20 mouse cellular contexts compared by ENCODE assay signal in the genomic region with DNA sequence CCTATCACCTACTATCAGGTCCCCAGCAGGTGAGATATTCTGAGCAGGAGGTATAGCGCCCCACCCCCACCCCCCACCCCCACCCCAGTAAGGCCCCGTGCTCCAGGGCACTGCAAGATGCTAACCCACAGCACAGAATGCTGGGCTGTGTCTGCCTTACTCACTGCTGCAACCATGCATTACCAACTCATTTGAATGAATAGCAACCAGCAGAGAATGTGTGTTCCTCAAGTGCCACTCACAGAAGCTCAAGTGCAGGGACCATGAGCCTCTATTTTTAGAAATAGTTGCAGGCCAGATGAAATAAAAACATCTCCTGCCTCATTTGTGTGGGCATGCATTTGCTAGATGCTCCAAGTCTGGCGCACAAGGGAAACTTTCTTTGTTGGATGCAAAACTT. TPM values are rescaled to one million over a fixed set of nuclear protein-coding genes. Genes with fewer than 3 reads are reported as not detected.
A peak's percentile ranks its signal among the peaks of the same experiment; 100 is the strongest.
DNase-seq lines count a peak whose midpoint lies in the region; ATAC-seq and TF ChIP-seq lines count a peak whose summit lies in the region.
"Had no signal": no experiment of that assay in that cellular context is flagged by ENCODE, and none has a peak within 500 bp of the region (broad histone marks: within the 10 kb centered on the region; RNA-seq: fewer than 3 reads in every experiment).

No protein-coding gene starts in this region.

- H3K27me3 ChIP-seq in heart, embryonic 13.5 days (replicated peaks), result no peaks in the 10 kb centered on the region
- no peaks in the 10 kb centered on the region for H3K27me3 ChIP-seq in heart, postnatal 0 days (ENCODE audit: control insufficient read depth, insufficient read depth, low read length)
- H3K27me3 ChIP-seq in limb, embryonic 12.5 days, result no peaks in the 10 kb centered on the region

- no peaks in the 10 kb centered on the region for H3K9me3 ChIP-seq in heart, embryonic 13.5 days
- no peaks in the 10 kb centered on the region for H3K9me3 ChIP-seq in heart, postnatal 0 days (replicated peaks; ENCODE audit: control insufficient read depth, low read length)
- H3K9me3 ChIP-seq in limb, embryonic 12.5 days, result no peaks in the 10 kb centered on the region
- H3K9me3 ChIP-seq: embryonic facial prominence, embryonic 10.5 days; G1E had no signal

- WGBS in heart, embryonic 13.5 days, result 25% methylated on average over 3 of the region's 3 CpGs
- WGBS in heart, postnatal 0 days, result 19% methylated on average over 3 of the region's 3 CpGs
- WGBS in limb, embryonic 12.5 days, result 56% methylated on average over 3 of the region's 3 CpGs

- H3K4me1 ChIP-seq in heart, embryonic 13.5 days, result peaks cover 27% of the 10 kb centered on the region
- H3K4me1 ChIP-seq in heart, postnatal 0 days (ENCODE audit: control insufficient read depth, insufficient read depth), result peaks cover 14% of the 10 kb centered on the region; the same call in 1 of the 2 replicates
- H3K4me1 ChIP-seq in limb, embryonic 12.5 days (replicated peaks), result peaks cover 17% of the 10 kb centered on the region

- no peak for TF ChIP-seq EP300 in heart, postnatal 0 days (IDR thresholded peaks at IDR 0.05; ENCODE audit: low read depth)

- peak overlapping the region; percentile 86 for H3K27ac ChIP-seq in heart, embryonic 13.5 days (replicated peaks)
- peak overlapping the region; percentile 50 for H3K27ac ChIP-seq in heart, postnatal 0 days (ENCODE audit: low read depth)
- H3K27ac ChIP-seq in limb, embryonic 12.5 days, result 0 out of 2 replicates have a peak overlapping the region, but pooled peaks have one; percentile 17
- H3K27ac ChIP-seq: embryonic facial prominence, embryonic 10.5 days; gastrocnemius, adult 2 months had no signal

- 0 out of 2 replicates have a peak overlapping the region, but pooled peaks have one; percentile 25 for H3K9ac ChIP-seq in heart, embryonic 13.5 days
- H3K9ac ChIP-seq in heart, postnatal 0 days (replicated peaks; ENCODE audit: low read depth, low read length), result no peak overlapping the region
- H3K9ac ChIP-seq in limb, embryonic 12.5 days (replicated peaks), result no peak overlapping the region

- DNase-seq in heart, postnatal 25 days (ENCODE audit: low spot score), result no peak
- peak; percentile 73 for DNase-seq in heart, postnatal 0 days (ENCODE audit: low spot score)
- no peak for DNase-seq in heart, adult 11 months
- DNase-seq in lung, postnatal 36 days, result peak; percentile 57
- no peak for DNase-seq in lung, postnatal 14 days
- DNase-seq in urinary bladder, postnatal 25 days (ENCODE audit: low spot score), result no peak
- DNase-seq: adrenal gland, adult 8-10 months; adrenal gland, postnatal 36 days; cerebellum, adult 2 months; cerebellum, postnatal 10 days; gastrocnemius, adult 2 months; gastrocnemius, postnatal 25 days; heart, adult 18-20 months had no signal

- TF ChIP-seq CTCF in heart, postnatal 0 days (IDR thresholded peaks at IDR 0.05; ENCODE audit: low read depth), result no peak

- peak; percentile 54; the same call in 1 of the 2 replicates for ATAC-seq in heart, embryonic 13.5 days (ENCODE audit: extremely low read depth, insufficient number of reproducible peaks, low FRiP score, low TSS enrichment)
- ATAC-seq in heart, postnatal 0 days (ENCODE audit: insufficient read depth, low read depth), result peak; percentile 85
- no peak for ATAC-seq in limb, embryonic 12.5 days (ENCODE audit: insufficient number of reproducible peaks, insufficient read depth, low FRiP score, low TSS enrichment, low read depth)
- ATAC-seq: forebrain, embryonic 14.5 days; hindbrain, embryonic 16.5 days; inflammation-experienced regulatory T-cells, adult 6 months had no signal

- intact Hi-C loops in heart, postnatal 25 days (cut with DNase I), result no loop called here

- peaks cover 17% of the 10 kb centered on the region for H3K36me3 ChIP-seq in heart, embryonic 13.5 days
- H3K36me3 ChIP-seq in heart, postnatal 0 days (replicated peaks; ENCODE audit: control insufficient read depth, insufficient read depth, low read length), result no peaks in the 10 kb centered on the region; the same call in 1 of the 2 replicates
- H3K36me3 ChIP-seq in limb, embryonic 12.5 days, result peaks cover 54% of the 10 kb centered on the region
- H3K36me3 ChIP-seq: G1E had no signal

- peak overlapping the region; percentile 39 for H3K4me2 ChIP-seq in heart, embryonic 13.5 days
- H3K4me2 ChIP-seq in heart, postnatal 0 days (ENCODE audit: low read depth, low read length), result peak overlapping the region; percentile 21; the same call in 1 of the 2 replicates
- H3K4me2 ChIP-seq in limb, embryonic 12.5 days, result no peak overlapping the region

- H3K4me3 ChIP-seq in heart, embryonic 13.5 days, result no peak overlapping the region
- H3K4me3 ChIP-seq in heart, postnatal 0 days (ENCODE audit: low read depth, low read length), result no peak overlapping the region
- H3K4me3 ChIP-seq in limb, embryonic 12.5 days (replicated peaks), result no peak overlapping the region
- H3K4me3 ChIP-seq: embryonic facial prominence, embryonic 10.5 days; gastrocnemius, adult 2 months had no signal

RNA-seq across cellular contexts. Expression of a gene that starts 28.8 kb away (rescaled TPM):
- polyA plus RNA-seq in heart, embryonic 13.5 days (2015; fragmentation: Nextera tagmentation; extraction: Ambion mirVana), result 3.9 and 4.0 TPM in 2 replicates
- 1 to 10 TPM; 4.0 to 5.0 TPM for total RNA-seq in heart, postnatal 25 days (2021)
- total RNA-seq in heart, postnatal 0 days (2014; rRNA removed; ENCODE audit: low replicate concordance), result 4.6 and 6.1 TPM in 2 replicates
- polyA plus RNA-seq in heart, postnatal 0 days (2015; fragmentation: Nextera tagmentation; extraction: Ambion mirVana), result 2.3 TPM in 2 replicates
- polyA plus RNA-seq in limb, embryonic 12.5 days (2016; fragmentation: Nextera tagmentation; extraction: Ambion mirVana), result 20.0 and 21.0 TPM in 2 replicates
- polyA plus RNA-seq: G1E had no signal

RNA-seq across cellular contexts. Expression of a gene that starts 40.4 kb away (rescaled TPM):
- 38.8 and 42.9 TPM in 2 replicates for polyA plus RNA-seq in heart, embryonic 13.5 days (2015; fragmentation: Nextera tagmentation; extraction: Ambion mirVana)
- 10 to 100 TPM; 40.2 to 43.2 TPM for total RNA-seq in heart, postnatal 25 days (2021)
- total RNA-seq in heart, postnatal 0 days (2014; rRNA removed; ENCODE audit: low replicate concordance), result 33.8 and 69.5 TPM in 2 replicates
- 14.1 and 16.1 TPM in 2 replicates for polyA plus RNA-seq in heart, postnatal 0 days (2015; fragmentation: Nextera tagmentation; extraction: Ambion mirVana)
- polyA plus RNA-seq in limb, embryonic 12.5 days (2016; fragmentation: Nextera tagmentation; extraction: Ambion mirVana), result 89.8 and 90.0 TPM in 2 replicates

Comparison
In these comparisons a context has a peak if more than half of its experiments do, and no peak if none do; other contexts are left out.
1. DNase-seq: peak in heart, postnatal 0 days (single experiment) and lung, postnatal 36 days (single experiment); none in heart, postnatal 25 days (single experiment), heart, adult 11 months (single experiment), lung, postnatal 14 days (single experiment) and urinary bladder, postnatal 25 days (single experiment).
2. H3K27ac ChIP-seq: peak in every context shown above with its lines; median percentile 86 in heart, embryonic 13.5 days; 50 in heart, postnatal 0 days; 17 in limb, embryonic 12.5 days.